Mouse (Mus musculus) MEL-GATA-1-ER (cell line): ENCODE data around the gene Gm15517.
"Not testable (repeated sequence)": the region's sequence is repeated elsewhere in the genome, so short reads cannot be mapped to it uniquely, and the experiment has no call there.

Experiments
- DNase-seq: peaks from one replicate; pipeline ENCODE4 v3.0.0-alpha.2; 2012; ENCODE audit warnings: low read depth; ENCODE audit errors: extremely low read depth

The Gm15517 gene

GRCm38 (mm10) chr7:44261147-44261546, at the start of gene Gm15517:
Gm15517 (plus strand) TSS chr7:44261447.
- no peak for DNase-seq

- DNase-seq: no peak
These were observed 45.6 kb upstream of the Gm15517 start, which contains the start of gene Klk1b5 for GRCm38 (mm10) chr7:44215645-44216044. Klk1b5 (plus strand) TSS chr7:44215945.

- DNase-seq: not testable (repeated sequence)
These were observed 39.6 kb upstream of the Gm15517 start for GRCm38 (mm10) chr7:44221601-44222000.

- not testable (repeated sequence) for DNase-seq
These were observed 38.9 kb upstream of the Gm15517 start for GRCm38 (mm10) chr7:44222335-44222734.

- DNase-seq: no peak
These were observed 36.2 kb upstream of the Gm15517 start, which contains the start of gene Klk1 for GRCm38 (mm10) chr7:44225076-44225475. Klk1 (plus strand) TSS chr7:44225360.

- no peak for DNase-seq
These were observed 25.3 kb upstream of the Gm15517 start, which contains the start of gene Gm36864 for GRCm38 (mm10) chr7:44235909-44236308. Gm36864 (plus strand) TSS chr7:44236177.

GRCm38 (mm10) chr7:44239913-44240312, 21.3 kb upstream of the Gm15517 start:
- DNase-seq: no peak

GRCm38 (mm10) chr7:44240712-44241111, 20.5 kb upstream of the Gm15517 start:
- DNase-seq: no peak

- DNase-seq: no peak
These were observed 20.1 kb upstream of the Gm15517 start for GRCm38 (mm10) chr7:44241163-44241562.

GRCm38 (mm10) chr7:44244080-44244479, 17.2 kb upstream of the Gm15517 start:
- DNase-seq: no peak

GRCm38 (mm10) chr7:44246055-44246983, 14.9 kb upstream of the Gm15517 start, which contains the start of the genes 1700028J19Rik and 2410002F23Rik:
1700028J19Rik (minus strand) TSS chr7:44246695.
2410002F23Rik (plus strand) TSS chr7:44246722.
- DNase-seq: peak; percentile 51

- peak; percentile 50 for DNase-seq
These were observed 14.2 kb upstream of the Gm15517 start for GRCm38 (mm10) chr7:44246984-44247470.

- DNase-seq: no peak
These were observed 13.3 kb upstream of the Gm15517 start for GRCm38 (mm10) chr7:44247971-44248370.

- DNase-seq: no peak
These were observed 12.0 kb upstream of the Gm15517 start for GRCm38 (mm10) chr7:44249248-44249647.

GRCm38 (mm10) chr7:44250732-44251275, 10.4 kb upstream of the Gm15517 start:
- DNase-seq: not testable (repeated sequence)

GRCm38 (mm10) chr7:44253023-44253616, 8.1 kb upstream of the Gm15517 start:
- DNase-seq: no peak

GRCm38 (mm10) chr7:44254930-44255329, 6.3 kb upstream of the Gm15517 start:
- DNase-seq: no peak

GRCm38 (mm10) chr7:44257278-44257677, 4.0 kb upstream of the Gm15517 start, which contains the start of gene Acp4:
Acp4 (minus strand) TSS chr7:44257378.
- no peak for DNase-seq

GRCm38 (mm10) chr7:44260410-44260809, 837 bp upstream of the Gm15517 start:
- no peak for DNase-seq

GRCm38 (mm10) chr7:44262791-44263643, 1.8 kb downstream of the Gm15517 start:
- peak; percentile 53 for DNase-seq

- no peak for DNase-seq
These were observed 6.9 kb downstream of the Gm15517 start for GRCm38 (mm10) chr7:44268117-44268516.
